Mouse (Mus musculus): ENCODE data around the gene Kif21a.

The Kif21a gene

DNA sequence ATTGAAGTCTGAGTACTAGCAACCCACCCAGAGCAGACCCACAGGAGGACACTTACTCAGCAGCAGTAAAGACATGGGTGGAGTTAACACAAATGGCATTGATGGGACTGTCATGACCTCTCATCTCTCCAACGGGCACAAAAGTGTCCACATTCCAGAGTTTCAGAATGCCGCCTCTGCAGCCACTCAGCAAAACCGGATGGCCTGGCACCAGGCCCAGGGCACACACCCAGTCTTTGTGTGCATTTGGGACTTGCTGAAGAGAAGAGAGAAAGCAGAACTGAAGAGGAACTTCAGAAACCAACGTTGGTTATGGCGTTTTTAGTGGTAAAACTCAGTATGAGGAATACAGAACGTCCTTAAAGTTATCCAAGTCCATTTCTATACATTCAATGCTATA, 114.2 kb downstream of the Kif21a start:
- DNase-seq = no peak

DNA sequence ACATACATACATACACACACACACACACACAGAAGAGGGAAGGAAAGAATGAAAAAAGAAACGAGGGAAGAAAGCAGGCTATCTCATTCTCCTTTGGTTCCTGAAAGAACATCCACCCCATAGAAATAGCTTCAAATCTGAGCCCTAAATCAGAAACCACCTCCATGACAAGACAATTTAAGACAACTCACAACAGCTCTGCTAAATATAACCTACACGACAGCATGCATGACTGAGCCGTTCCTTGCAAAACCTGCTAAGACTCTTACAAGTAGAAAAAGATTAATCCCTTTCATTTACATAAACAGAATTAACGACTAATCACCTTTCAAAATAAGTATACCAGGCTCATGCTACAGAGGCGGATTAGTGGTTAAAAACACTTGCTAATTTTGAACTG, 118.3 kb downstream of the Kif21a start:
- DNase-seq = no peak

DNA sequence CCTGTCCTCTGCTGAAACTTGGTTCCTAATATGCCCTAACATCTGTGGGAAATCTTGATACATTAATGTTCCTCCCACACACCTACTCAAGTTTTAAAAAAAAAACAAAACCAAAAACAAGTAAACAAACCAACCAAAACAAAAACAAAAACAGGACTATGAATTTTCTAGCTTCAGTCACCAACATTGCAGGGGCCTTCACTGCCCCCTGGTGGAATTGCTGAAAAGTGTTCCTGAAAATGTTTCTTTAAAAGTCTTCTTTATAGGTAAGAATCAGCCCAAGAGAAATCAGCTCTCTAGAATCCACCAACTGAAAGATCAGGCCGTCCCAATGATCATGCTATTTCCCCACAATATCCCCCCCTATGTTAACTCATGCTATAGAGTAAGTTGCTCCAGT, 120.7 kb downstream of the Kif21a start:
- DNase-seq = no peak

DNA sequence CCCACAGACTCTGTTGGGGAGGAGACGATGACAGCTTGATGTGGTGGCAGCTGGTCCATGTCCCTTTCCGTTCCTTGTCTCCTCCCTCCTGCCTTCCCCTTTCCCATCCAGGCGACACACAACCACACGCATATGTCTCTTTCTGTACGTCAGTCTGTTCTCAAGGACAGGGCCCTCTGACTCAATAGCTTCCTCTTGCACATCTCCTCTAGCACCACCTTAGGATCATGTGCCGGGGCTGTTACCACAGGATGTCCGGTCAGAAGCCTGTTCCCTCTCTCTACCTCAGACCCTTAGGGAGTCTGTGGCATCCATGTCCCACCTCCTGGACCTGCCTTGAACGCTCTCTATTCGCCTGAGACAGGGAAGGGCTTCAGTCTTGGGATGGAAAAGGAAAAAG, 153.3 kb downstream of the Kif21a start:
- DNase-seq = no peak

DNA sequence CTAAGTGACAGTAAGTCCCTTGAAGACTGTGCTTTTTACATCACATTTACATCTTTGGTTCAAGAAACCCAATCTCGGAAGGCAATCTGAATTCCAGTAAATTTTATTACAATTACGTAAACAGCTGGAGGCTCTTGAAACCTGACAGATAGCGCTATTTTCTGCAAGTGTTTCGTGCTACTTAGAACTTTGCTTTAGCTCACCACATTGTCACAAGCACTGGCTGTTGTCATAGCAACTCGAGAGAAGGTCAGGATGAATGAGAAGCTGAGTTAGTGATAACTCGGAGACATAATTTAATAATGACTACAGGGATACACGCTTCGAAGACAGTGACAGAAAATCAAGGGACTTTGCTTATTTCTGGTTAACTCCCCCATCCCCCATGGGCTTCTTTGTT, 162.3 kb downstream of the Kif21a start:
- no peak for DNase-seq
